Mouse (Mus musculus) brown adipose tissue, adult 24 weeks (tissue): ENCODE measurements around the gene Ccdc92. TPM values are rescaled to one million over a fixed set of nuclear protein-coding genes. Genes with fewer than 3 reads are reported as not detected.

ENCODE experiments used
- H3K27ac ChIP-seq: fragments of 200-500 bp; replicated peaks from 2 replicates; pipeline ENCODE4 v1.5.1; 2012; ENCODE audit warnings: low read depth, mild to moderate bottlenecking, low read length
- H3K4me1 ChIP-seq: fragments of 200-500 bp; 2 replicates; pipeline ENCODE4 v1.6.1; 2012; ENCODE audit warnings: low read length, mixed read lengths; ENCODE audit not compliant: control insufficient read depth, insufficient read depth, insufficient read length
- H3K4me3 ChIP-seq: fragments of 200-500 bp; 2 replicates; pipeline ENCODE4 v1.5.1; 2012; ENCODE audit warnings: low read depth, mild to moderate bottlenecking, low read length, moderate library complexity; ENCODE audit not compliant: insufficient read depth
- polyA plus RNA-seq: library from polyadenylated mRNA; stranded (reverse); fragments of >200 nt; gene quantifications from 2 replicates; pipeline ENCODE4 v1.2.4, GENCODE M21; 2012; ENCODE audit not compliant: missing spikeins, insufficient read depth, insufficient read length

The Ccdc92 gene
- polyA plus RNA-seq: not detected in 2 replicates

- Histone ChIP-seq H3K27ac (no peak within 1 kb of the TSS), H3K4me1 (peaks cover 3% of the 10 kb centered on the region; the same call in 1 of the 2 replicates), H3K4me3 (peak within 1 kb of the TSS; percentile 90)
Observed at GRCm38 (mm10) chr5:124862013-124862866, at the start of gene Ccdc92, which contains the start of gene Zfp664. TSS of gene Ccdc92 (minus strand) at chr5:124862424. TSS of gene Zfp664 (plus strand) at chr5:124862691.

DNA sequence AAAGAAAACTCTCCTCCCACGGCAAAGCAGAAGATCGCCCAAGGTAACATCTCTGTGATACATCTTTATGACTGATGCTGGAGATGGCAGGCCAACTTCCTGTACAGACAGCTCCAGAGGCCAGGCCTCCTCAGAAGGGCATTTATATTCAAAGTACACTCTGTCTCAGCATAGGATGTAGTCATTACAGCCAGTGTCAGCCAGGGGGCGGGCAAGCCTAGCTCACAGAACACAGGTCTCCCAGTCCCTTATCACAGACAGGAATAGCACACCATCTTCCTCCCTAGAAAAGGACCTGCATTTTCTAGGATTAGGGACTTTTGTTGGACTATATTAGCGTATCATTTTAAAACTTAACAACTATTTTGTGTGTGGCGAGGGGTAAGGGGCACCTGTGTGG is 46.6 kb upstream of the Ccdc92 start:
- Histone ChIP-seq H3K4me1 (no peaks in the 10 kb centered on the region), H3K27ac (no peak overlapping the region), H3K4me3 (no peak overlapping the region)

GRCm38 (mm10) chr5:124906890-124907289 is 44.7 kb upstream of the Ccdc92 start:
- Histone ChIP-seq H3K27ac (no peak overlapping the region), H3K4me3 (no peak overlapping the region), H3K4me1 (no peaks in the 10 kb centered on the region)

DNA sequence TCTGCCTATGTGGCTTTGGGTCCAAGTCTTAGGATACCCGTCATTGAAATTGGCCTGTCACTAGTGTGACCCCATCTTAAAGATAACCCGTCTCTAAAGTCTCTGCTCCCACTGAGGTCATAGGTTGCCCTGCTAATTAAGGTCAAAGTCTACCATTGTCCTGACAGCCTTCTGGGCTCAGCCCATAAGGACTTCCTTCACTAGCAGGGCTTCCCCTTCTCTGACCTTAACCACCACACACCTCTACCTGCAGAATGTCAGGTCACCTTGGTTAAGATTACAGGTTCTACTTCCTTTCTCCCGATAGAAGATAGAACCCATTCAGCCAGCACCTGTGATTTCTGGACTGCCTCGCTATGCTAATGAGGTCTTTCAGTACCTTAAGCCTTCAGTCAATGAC is 41.6 kb upstream of the Ccdc92 start:
- H3K4me1 ChIP-seq: peaks cover 2% of the 10 kb centered on the region; the same call in 1 of the 2 replicates
- H3K4me3 ChIP-seq: no peak overlapping the region
- H3K27ac ChIP-seq: no peak overlapping the region

- peaks cover 2% of the 10 kb centered on the region; the same call in 1 of the 2 replicates for H3K4me1 ChIP-seq
- no peak overlapping the region for H3K27ac ChIP-seq
- H3K4me3 ChIP-seq: no peak overlapping the region
Observed at GRCm38 (mm10) chr5:124902195-124902594, 40.0 kb upstream of the Ccdc92 start.

DNA sequence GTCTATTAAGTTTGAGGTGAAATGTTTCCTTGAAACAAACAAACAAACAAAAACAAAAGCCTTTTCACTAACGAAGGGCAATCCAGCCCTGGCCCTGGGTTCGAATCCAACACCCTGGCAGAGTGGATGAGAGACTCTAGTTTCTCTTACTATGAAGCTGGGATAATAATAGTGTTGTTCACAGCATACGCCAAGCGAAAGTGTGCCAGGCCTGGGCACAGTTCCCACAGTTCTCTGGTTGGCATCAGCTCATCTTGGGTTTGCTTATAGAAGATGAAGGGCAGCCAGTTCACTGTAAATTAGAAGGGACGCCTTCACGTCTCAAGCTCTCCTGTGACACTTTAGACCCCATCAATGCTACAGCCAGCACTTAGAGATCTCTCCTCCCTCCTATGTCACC is 39.5 kb upstream of the Ccdc92 start:
- Histone ChIP-seq H3K4me3 (no peak overlapping the region), H3K27ac (no peak overlapping the region), H3K4me1 (peaks cover 2% of the 10 kb centered on the region; the same call in 1 of the 2 replicates)

GRCm38 (mm10) chr5:124900738-124901490 is 38.7 kb upstream of the Ccdc92 start:
- no peak overlapping the region for H3K27ac ChIP-seq
- no peak overlapping the region for H3K4me3 ChIP-seq
- H3K4me1 ChIP-seq: peaks cover 2% of the 10 kb centered on the region; the same call in 1 of the 2 replicates

DNA sequence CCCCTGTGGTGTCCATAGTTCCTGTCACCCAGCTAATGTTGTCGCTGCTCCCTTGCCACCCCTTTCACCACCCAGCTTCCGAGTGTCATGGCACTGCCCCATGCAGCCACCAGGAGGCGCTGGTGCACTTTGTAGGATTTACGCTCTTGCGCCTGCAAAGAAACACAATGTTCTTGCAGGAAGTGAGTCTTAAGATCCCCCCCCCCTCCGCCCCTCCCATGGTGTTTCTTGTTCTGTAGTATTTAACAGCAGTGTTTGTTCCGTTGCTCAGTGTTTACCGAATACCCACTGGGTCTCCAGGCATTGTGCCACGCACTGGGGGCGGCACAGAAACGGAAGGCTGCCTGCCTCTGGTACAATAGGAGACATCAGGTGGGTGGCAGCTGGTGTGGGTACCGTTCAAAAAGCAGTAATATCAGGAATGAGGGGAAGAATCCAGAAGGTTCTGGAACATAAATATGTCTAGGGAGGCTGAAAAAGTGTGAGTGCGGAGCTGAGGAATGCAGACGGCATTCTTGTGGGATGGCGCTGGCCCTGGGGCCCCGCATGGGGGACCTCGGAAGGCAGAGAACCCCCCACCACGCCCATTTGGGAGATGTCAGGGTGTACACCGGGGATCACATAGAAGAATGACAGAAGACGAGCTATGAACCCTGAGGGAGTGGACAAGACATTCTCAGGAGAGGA is 37.9 kb upstream of the Ccdc92 start:
- H3K4me1 ChIP-seq: peaks cover 2% of the 10 kb centered on the region; the same call in 1 of the 2 replicates
- H3K4me3 ChIP-seq: peak overlapping the region; percentile 33
- 0 out of 2 replicates have a peak overlapping the region, but pooled peaks have one; percentile 11 for H3K27ac ChIP-seq

- no peak overlapping the region for H3K27ac ChIP-seq
- no peak overlapping the region for H3K4me3 ChIP-seq
- peaks cover 4% of the 10 kb centered on the region for H3K4me1 ChIP-seq
Observed at GRCm38 (mm10) chr5:124896135-124896534, 33.9 kb upstream of the Ccdc92 start.

DNA sequence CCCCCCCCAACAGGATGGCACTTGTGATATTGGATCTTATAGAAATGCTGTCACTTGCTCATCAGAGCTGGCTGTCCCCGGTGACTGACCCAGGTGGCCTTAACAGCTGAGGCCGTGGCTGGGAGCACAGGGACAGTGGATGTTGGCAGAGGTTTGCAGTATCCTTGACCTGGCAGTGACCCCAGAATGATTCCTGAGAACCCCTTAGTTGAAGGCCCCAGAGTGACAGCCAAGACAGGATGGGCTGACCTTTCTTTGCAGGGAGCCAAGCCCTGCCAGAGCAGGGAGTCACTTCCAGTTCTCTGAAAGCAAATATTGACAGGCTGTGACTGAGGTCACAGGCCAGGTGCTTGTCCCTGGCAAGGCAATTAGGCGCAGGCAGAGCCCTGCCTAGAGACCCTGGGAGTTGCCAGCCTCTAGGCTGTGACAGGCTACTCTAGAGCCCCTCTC is 29.7 kb upstream of the Ccdc92 start:
- Histone ChIP-seq H3K4me3 (no peak overlapping the region), H3K4me1 (peaks cover 2% of the 10 kb centered on the region; the same call in 1 of the 2 replicates), H3K27ac (no peak overlapping the region)

DNA sequence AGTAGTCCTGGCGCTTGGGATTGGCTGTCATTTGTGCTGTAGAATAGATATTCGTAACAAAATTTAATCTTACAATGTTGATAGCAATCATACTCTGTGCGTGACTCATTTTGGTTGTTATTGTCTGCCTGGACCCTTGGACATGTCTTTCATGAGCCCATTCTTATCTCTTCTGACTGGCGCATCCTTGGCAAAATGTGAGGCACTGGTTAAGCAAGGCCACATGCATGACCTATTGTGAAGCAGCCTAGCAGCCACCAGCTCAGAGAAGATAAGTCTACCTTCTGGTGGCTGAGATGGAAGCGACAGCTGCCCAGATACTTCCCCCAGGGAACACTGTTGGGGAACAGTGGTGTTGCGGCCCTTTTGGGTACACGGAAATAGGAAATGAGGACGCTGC is 26.4 kb upstream of the Ccdc92 start:
- peaks cover 2% of the 10 kb centered on the region; the same call in 1 of the 2 replicates for H3K4me1 ChIP-seq
- no peak overlapping the region for H3K4me3 ChIP-seq

GRCm38 (mm10) chr5:124883877-124884276 is 21.7 kb upstream of the Ccdc92 start:
- Histone ChIP-seq H3K4me3 (no peak overlapping the region), H3K4me1 (no peaks in the 10 kb centered on the region), H3K27ac (no peak overlapping the region)

More for the DNA sequence above, 26.4 kb upstream of the Ccdc92 start:
- H3K27ac ChIP-seq: no peak overlapping the region

- H3K4me3 ChIP-seq: no peak overlapping the region
- no peak overlapping the region for H3K27ac ChIP-seq
- peaks cover 2% of the 10 kb centered on the region; the same call in 1 of the 2 replicates for H3K4me1 ChIP-seq
Observed at GRCm38 (mm10) chr5:124879801-124880200, 17.6 kb upstream of the Ccdc92 start.

DNA sequence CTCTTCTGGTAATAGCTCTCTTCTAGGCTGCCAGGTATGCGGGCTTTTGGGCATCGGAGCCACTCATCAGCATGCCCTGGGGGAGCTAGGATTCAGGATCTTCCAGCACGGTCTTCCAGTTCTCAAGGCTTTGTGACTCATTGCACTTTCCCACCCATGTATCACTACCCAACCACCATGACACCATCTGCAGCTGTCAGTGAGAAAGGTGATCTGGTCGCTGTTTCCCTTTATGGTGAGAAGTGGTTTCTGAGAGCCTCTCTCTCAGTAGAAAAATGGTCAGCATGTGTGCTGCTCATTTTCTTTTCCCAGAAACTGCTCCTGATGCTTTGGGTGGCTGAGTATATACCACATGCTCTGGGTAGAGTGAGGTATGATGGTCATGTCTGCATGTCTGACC is 17.0 kb upstream of the Ccdc92 start:
- H3K4me3 ChIP-seq: no peak overlapping the region
- H3K27ac ChIP-seq: no peak overlapping the region
- H3K4me1 ChIP-seq: peaks cover 2% of the 10 kb centered on the region; the same call in 1 of the 2 replicates
